In genomic region chr2:130632416-130632815, GRCm38 (mm10) we compare ENCODE assay signal across 18 mouse cellular contexts. TPM values are rescaled to one million over a fixed set of nuclear protein-coding genes. Genes with fewer than 3 reads are reported as not detected.
DNase-seq lines count a peak whose midpoint lies in the region; ATAC-seq lines count a peak whose summit lies in the region.
"Had no signal": no experiment of that assay in that cellular context is flagged by ENCODE, and none has a peak within 500 bp of the region (broad histone marks: within the 10 kb centered on the region; RNA-seq: fewer than 3 reads in every experiment).

No protein-coding gene starts in this region.

- H3K4me1 ChIP-seq in kidney, embryonic 14.5 days (ENCODE audit: control insufficient read depth, insufficient read depth, low read length), result peaks cover 28% of the 10 kb centered on the region

- H3K9ac ChIP-seq in kidney, embryonic 14.5 days (ENCODE audit: low read depth, low read length), result no peak overlapping the region
- H3K9ac ChIP-seq: embryonic facial prominence, embryonic 13.5 days; forebrain, postnatal 0 days; limb, embryonic 12.5 days; liver, embryonic 15.5 days had no signal

- no peak for ATAC-seq in kidney, embryonic 14.5 days (ENCODE audit: low FRiP score, low TSS enrichment)

- no peak overlapping the region for H3K4me2 ChIP-seq in kidney, embryonic 14.5 days (replicated peaks; ENCODE audit: low read depth, low read length)
- H3K4me2 ChIP-seq: embryonic facial prominence, embryonic 13.5 days; limb, embryonic 12.5 days; liver, embryonic 15.5 days had no signal

- H3K27ac ChIP-seq in kidney, embryonic 14.5 days (ENCODE audit: low read depth, low read length), result no peak overlapping the region
- H3K27ac ChIP-seq: embryonic facial prominence, embryonic 13.5 days; heart, embryonic 10.5 days; limb, embryonic 12.5 days; liver, embryonic 15.5 days had no signal

- WGBS in kidney, embryonic 14.5 days, result 83% methylated on average over 1 of the region's 1 CpGs

- H3K4me3 ChIP-seq in kidney, embryonic 14.5 days (ENCODE audit: low read length), result no peak overlapping the region
- H3K4me3 ChIP-seq: embryonic facial prominence, embryonic 13.5 days; heart, embryonic 10.5 days; limb, embryonic 12.5 days; liver, embryonic 15.5 days had no signal

- H3K36me3 ChIP-seq in kidney, embryonic 14.5 days (ENCODE audit: control insufficient read depth, insufficient read depth, low read length), result peaks cover 4% of the 10 kb centered on the region; the same call in 1 of the 2 replicates

- H3K9me3 ChIP-seq in kidney, embryonic 14.5 days (ENCODE audit: control insufficient read depth, low read length), result no peaks in the 10 kb centered on the region
- H3K9me3 ChIP-seq: embryonic facial prominence, embryonic 13.5 days; heart, embryonic 10.5 days; limb, embryonic 12.5 days; liver, embryonic 15.5 days had no signal

- peaks cover 38% of the 10 kb centered on the region for H3K27me3 ChIP-seq in kidney, embryonic 14.5 days (ENCODE audit: control insufficient read depth, insufficient read depth, low read length)

- peak; percentile 65 for DNase-seq in cerebellum, adult 9-10 months
- no peak for DNase-seq in cerebellum, postnatal 4 days (ENCODE audit: low spot score in 2 of 2)
- peak; percentile 44 for DNase-seq in kidney, adult 18-20 months
- peak; percentile 40 for DNase-seq in 3T3-L1 (ENCODE audit: low read depth, low spot score)
- DNase-seq in kidney, adult 9 months, result peak; percentile 86
- no peak for DNase-seq in T-cell, adult 2 months (ENCODE audit: low spot score)
- no peak for DNase-seq in adrenal gland, postnatal 10 days
- DNase-seq: adrenal gland, postnatal 25 days; forebrain, postnatal 0 days; gastrocnemius, postnatal 14 days; heart, postnatal 36 days; lung, postnatal 36 days; thymus, postnatal 36 days had no signal

RNA-seq across cellular contexts. Expression of gene Ubox5, which starts 2.6 kb away (rescaled TPM):
- 13.0 and 16.2 TPM in 2 replicates for polyA plus RNA-seq in kidney, embryonic 14.5 days (2014; fragmentation: Nextera tagmentation; extraction: Ambion mirVana)
- total RNA-seq in adrenal gland, postnatal 10 days (2021), result 1 to 10 TPM; 5.5 to 5.6 TPM

RNA-seq across cellular contexts. Expression of gene Fastkd5, which starts 2.6 kb away (rescaled TPM):
- 9.8 and 22.5 TPM in 2 replicates for polyA plus RNA-seq in kidney, embryonic 14.5 days (2014; fragmentation: Nextera tagmentation; extraction: Ambion mirVana)
- 10 to 100 TPM; 12.0 to 12.6 TPM for total RNA-seq in adrenal gland, postnatal 10 days (2021)

RNA-seq across cellular contexts. Expression of gene Lzts3, which starts 10.2 kb away (rescaled TPM):
- 3.7 and 4.7 TPM in 2 replicates for polyA plus RNA-seq in kidney, embryonic 14.5 days (2014; fragmentation: Nextera tagmentation; extraction: Ambion mirVana)
- 1 to 10 TPM; 9.4 to 9.5 TPM for total RNA-seq in adrenal gland, postnatal 10 days (2021)

RNA-seq across cellular contexts. Expression of gene Ddrgk1, which starts 32.0 kb away (rescaled TPM):
- polyA plus RNA-seq in kidney, embryonic 14.5 days (2014; fragmentation: Nextera tagmentation; extraction: Ambion mirVana), result 53.5 and 55.2 TPM in 2 replicates
- 100 to 1,000 TPM; 145 to 155 TPM for total RNA-seq in adrenal gland, postnatal 10 days (2021)

RNA-seq across cellular contexts. Expression of gene Itpa, which starts 35.0 kb away (rescaled TPM):
- polyA plus RNA-seq in kidney, embryonic 14.5 days (2014; fragmentation: Nextera tagmentation; extraction: Ambion mirVana), result 120 and 121 TPM in 2 replicates
- 10 to 100 TPM; 26.6 to 33.3 TPM for total RNA-seq in adrenal gland, postnatal 10 days (2021)

Comparison
In these comparisons a context has a peak if more than half of its experiments do, and no peak if none do; other contexts are left out.
1. DNase-seq: peak in cerebellum, adult 9-10 months (single experiment), kidney, adult 18-20 months (single experiment), 3T3-L1 (single experiment) and kidney, adult 9 months (single experiment); none in cerebellum, postnatal 4 days (0 of 2), T-cell, adult 2 months (single experiment) and adrenal gland, postnatal 10 days (single experiment).